Mouse (Mus musculus) MN1 (cell line): Measurements from ENCODE around the gene Gm6993.

Experiments used
- DNase-seq: peaks from one replicate; pipeline ENCODE4 v3.0.0-alpha.2; 2016; ENCODE audit warnings: low spot score

Gene Gm6993

DNA sequence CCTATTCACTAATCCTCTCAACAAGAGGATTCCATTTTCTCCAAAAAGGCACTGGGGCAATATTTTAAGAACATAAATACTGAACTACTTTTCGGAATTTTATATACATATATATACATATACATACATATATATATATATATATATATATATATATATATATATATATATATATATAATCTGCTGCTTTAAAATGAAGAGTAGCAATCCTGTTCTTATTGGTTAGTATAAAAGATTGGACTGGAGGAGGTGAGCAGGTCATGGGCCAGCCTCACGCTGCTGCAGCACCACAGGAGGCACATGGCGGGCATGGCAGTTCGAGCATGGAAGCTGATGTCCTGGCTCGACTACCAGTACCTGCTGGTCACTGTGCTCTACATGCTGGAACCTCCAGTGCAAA, at the start of gene Gm6993:
Gene Gm6993 (plus strand): TSS at position 301 of the 400 bp plus-strand sequence.
- DNase-seq = no peak

DNA sequence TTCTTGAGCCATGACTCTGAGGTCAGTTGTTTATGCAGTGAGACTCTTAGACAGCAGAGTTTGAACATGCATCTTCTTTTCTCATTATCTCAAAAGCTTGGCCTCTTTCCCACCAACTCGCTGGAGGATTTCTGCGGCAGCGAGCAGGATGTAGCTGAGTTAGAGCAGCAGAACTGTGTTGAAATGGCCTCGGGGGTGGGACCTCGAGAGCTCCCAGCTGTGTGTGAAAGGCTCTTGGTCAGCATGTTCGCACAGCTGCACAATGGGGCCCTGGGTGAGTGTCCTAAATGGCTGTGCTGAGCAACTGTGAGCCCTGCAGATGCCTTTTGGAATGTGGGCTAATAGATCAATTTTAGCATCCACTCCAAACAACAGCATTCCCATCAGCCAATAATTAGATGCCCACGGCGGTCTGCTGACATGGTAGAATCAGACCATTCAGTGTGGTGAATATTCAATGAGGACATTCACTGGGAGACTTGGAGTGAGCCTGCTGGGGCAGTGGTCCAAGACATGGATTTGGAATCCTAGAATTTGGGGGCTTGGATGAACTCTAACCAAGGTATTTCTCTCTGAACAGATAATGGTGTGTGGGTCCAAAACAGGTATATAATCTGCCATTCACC, 49.1 kb upstream of the Gm6993 start:
- no peak for DNase-seq

DNA sequence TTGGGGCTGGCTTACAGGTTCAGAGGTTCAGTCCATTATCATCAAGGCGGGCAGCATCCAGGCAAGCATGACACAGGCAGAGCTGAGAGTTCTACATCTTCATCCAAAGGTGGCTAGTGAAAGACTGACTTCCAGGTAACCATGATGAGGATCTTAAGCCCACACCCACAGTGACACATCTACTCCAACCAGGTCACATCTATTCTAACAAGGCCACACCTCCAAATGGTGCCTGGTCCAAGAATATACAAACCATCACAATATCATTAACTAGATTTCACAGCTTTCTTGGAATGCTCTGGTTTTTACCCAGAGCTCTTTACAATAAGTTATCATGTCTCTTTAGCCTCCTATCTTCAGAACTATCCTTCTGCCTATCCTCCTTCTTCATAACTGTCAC, 38.1 kb upstream of the Gm6993 start:
- no peak for DNase-seq

DNA sequence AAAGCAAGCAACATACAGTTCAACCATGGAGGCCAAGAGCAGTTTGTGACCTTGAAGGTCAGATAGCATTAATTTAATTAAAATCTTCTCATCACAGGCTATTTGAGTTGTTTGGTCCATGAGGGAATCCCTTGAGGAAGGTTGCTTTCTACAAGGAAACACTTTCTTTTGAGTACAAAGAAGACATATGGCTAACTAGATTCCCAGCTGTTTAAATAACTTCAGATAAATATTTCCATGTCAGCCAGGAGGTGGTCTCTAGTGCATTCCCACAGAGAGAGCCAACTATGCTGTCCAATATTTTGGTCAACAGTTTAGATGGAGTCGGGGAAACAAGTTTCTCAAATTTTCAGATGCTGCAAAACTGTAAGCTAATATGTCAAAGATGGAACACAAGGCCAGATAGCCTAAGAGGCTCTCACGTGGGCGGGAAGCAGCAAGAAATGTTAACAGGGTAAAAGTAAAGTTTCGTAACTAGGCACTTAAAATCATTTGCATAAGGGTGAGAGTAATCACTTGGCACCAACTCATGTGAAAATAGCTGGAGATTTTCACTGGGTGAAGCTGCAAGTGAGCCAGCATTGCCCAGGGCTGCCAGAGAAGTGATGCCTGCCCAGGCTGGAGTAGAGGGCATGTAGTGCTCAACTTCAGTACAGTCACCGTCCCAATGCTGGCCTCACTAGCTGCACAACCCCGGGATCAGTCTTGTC, 36.7 kb upstream of the Gm6993 start:
- no peak for DNase-seq

DNA sequence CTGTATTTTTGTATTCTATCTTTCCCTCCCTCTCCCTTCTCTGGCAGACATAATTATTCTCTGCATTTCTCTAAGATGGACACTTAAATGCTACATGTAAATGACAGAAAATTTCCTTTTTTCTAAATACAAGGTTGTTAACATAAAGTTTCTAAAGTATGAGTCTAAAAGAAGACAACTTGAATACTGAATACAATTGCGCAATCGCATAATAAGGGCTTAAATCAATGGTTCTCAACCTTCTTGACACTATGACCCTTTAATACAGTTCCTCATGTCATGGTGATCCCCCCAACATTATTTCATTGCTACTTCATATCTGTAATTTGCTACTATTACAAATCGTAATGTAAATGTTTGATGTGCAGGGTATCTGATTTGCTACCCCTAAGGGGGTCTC, 35.7 kb upstream of the Gm6993 start:
- DNase-seq = no peak

DNA sequence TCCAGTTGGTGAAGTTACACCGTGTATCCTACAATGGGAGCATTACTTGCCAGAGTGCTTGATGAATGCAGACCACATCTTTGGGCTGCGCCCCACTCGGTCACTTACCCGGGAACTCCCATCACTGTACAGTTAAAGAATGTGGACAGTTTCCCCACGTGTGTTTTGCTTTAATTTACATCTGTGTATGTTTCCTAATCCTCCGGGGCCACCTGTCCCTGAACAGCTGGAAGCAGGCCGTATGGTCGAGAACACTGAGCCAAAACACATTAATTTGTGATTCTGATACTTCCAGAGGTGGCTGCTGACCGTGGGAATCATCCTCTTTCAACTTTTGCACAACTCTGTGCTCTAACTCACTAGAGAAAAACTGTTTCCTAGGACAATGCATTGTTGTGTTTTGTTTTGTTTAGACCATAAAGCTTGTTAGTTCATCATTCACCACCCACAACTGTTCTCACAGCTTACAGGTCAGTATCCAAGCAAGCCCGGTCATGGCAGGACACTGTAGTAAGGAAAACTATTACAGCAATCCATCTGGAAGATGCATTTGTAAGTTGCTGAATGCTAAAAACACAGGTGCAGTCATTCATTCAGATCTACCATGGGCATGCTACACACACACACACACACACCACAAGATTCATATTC, 34.5 kb upstream of the Gm6993 start:
- DNase-seq = no peak

DNA sequence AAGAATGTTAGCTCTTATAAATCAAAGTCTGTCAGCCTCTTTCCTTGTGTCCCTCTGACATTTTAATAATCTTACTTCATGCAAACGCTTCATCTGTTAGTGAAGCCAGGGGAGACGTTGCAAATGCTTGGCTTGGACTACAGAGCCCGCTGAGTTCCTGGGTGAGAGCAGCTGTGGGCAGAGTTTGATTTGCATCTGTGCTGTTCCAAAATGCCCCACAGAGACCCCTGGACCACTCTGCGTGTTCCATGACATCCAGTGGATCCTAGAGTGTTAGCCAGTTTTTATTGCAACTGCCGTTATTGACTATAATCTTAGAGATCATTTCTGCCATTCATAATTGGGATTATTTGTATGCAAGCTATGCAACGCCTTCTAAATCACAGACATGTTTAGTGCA, 31.8 kb upstream of the Gm6993 start:
- no peak for DNase-seq

DNA sequence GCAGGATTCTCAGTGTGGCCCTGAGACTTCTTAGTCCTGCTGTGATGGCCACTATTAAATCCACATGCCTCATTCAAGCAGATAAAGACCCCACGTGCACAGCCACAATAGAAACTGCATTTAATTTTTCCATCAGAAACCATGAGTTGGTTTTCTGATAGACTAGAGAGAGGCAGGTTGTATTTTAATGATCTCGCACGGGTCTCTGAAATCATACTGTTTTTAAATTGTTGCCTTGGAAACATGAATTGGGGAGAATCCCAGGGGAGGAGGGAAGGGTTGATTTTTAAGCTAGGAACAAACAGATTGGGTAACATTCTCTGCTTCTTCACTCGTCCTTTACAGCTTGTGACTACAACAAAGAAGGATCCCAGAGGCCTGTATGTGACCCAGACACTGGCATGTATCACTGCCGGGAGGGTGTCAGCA, 31.2 kb upstream of the Gm6993 start:
- DNase-seq = no peak

DNA sequence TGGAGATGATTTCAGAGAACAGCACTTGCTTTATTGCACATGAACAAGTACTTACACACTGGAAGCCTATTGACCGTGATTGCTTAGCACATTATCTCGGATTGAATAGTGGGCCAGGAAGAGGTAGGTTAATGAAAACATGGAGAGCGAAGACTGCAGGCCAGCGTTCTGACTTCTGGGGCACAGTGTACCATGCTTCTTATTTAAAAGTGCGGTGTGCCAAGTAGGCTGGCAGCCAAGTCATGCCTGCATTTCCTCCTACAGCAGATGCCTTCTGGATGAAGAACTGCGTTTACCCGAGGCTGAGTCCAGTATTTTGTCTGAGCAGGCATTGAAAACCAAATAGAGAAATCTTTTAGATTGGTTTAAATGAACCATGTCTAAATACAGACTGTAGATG, 27.0 kb upstream of the Gm6993 start:
- DNase-seq = no peak

DNA sequence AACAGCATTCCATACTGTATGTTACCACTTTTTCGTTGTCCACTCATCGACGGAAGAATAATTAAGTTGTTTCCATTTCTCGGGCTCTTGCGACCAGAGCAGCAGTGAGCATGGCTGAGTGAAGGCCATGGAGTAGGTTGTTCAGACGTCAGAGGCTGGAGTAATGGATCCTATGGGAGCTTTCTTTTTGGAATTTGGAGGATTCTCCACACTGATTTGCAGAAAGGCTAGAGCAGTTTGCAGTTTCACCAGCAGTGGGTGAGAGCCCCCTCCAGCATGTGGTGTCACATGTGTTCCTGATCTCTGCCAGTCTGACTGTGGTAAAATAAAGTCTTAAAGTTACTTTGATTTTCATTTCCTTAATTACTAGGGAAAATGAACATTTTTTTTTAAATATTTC, 25.6 kb upstream of the Gm6993 start:
- no peak for DNase-seq

DNA sequence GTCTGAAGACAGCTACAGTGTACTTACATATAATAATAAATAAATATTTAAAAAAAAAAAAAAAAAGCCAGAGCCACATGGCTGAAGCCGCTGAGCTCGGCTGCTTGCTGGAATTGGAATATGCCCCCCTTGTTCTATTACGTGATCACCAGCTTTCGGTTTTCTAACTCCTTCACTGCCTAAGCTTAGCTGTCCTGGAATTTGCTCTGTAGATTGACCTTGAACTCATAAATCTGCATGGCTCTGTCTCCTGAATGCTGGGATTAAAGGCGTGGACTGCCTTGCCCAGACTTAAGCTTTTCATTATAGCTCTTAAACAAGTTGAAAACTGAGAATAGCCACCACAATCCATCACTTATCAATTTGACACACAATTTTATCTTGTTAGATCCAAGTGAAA, 23.3 kb upstream of the Gm6993 start:
- DNase-seq = no peak

DNA sequence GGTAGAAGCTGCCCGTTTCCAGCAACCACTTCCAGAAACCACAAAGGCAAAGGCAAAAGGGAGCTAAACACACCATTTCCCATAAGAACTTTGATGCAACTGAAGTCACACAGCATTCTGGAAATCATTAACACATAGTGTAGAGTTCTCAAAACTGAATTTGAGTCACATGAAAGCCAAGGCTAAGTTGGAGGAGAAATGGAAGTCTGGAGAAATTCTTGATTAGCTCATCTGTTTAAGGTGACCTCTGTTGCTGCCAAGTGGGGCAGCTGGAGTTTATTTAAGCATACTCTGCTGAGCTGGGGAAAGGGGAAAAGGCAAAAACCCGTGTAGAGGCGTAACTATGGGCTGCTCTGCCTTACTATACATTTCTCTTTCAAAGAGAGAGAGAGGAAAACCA, 21.8 kb upstream of the Gm6993 start:
- DNase-seq = no peak

DNA sequence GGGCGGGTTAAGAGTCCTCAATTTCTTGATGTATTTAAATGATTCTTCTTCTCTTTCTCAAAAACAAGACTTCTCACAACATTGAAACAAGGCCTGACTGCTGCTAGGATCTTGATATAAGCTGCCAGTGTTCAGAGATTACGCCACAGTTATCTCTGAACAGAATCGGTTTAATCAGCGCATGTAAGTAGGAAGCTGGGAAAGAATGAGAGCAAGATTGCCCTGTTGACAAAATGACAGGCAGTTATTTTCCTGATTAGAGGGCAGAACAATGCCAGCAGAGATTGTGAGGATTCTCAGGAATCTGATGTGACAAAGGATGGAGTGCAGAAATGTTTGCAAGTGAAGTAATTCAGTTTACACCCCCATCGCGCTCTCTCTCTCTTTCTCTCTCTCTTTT, 19.0 kb upstream of the Gm6993 start:
- no peak for DNase-seq

DNA sequence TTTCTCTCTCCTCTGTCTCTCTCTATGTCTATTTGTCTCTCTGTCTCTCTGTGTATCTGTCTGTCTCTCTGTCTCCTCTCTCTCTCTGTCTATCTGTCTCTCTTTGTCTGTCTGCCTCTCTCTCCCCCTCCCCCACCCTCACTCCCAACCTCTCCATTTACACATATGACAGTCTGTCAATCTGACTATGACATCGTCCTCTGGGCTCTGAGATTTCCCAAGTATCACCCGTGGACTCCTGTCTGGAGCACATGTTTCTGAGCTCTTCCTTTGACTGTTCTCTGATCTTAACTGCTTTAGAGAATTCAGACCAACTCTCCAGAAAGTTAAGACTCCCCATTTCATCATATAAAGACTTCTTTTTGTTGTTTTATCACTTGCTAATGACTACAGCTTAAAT, 18.3 kb upstream of the Gm6993 start:
- no peak for DNase-seq

DNA sequence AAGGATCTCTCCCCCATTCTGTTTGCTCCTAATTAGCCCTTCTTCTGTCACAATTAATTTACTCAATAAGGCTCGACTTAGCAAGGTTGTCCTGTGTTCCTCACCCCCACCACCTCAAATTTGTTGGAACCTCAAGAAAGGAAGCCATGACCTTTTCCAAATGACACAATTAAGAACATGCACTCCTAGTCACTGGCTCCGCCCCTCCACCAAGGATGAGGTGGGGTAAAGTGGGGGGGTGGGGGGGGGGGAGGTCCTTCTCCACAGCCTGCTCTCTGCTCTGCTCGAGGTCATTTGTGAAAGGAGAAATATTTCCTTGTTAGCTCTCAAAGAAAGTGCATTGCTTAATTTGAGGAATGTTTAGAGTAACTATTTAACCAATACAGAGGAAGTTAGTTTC, 17.8 kb upstream of the Gm6993 start:
- DNase-seq = no peak

DNA sequence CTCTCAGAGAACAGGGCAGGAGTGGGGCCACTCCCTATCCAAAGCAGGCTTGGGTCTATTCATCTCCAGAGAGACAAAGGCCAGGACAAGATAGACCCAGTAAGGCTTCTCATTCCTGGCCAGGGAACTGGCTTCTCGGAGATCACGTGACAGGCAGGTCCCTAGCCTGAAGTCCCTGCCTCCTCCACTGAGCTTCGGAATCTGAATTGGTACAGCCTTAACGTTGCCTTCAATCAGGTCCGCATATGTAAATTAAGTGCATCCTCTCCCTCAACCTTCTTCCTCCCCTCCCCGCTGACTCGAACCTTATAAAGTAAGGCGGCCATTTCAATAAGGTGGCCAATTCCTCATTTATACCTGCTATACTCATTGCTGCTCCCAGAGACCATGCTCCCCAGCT, 15.1 kb upstream of the Gm6993 start:
- no peak for DNase-seq

DNA sequence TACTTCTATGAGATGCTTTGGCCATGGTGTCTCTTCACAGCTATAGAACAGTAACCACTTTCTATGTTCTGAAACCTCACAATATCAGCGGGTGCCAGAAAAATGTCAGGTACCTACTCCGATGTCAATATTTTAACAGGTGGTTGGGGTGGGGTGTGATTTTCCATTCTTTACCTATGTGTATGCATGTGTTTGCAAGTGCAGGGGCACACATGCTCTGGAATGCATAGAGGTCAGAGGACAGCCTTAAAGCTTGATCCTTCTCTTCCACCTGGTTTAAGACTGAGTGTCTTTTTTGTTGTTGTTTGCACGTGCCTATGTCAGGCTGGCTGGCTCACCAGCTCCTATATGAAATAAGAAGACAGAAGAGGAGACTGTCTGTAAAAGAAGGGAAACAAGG, 13.4 kb upstream of the Gm6993 start:
- no peak for DNase-seq

DNA sequence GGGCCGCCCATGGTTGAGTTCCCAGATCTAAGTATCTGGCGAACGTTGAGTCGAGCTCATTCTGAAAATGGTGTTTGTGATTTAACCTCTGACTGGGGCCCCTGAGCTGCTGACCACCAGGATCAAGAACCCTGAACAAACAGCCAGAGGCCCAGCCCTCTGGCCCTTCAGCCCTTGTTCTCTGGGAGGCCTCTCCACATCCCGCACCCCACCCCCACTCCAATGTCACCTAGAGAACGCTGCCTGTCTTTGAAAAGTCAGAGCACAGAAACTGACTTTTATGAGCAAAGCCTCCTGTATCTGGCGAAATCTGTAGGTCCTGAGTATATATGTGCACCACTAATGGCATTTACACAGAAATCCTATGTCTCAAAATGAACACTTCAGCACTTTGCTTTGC, 11.7 kb upstream of the Gm6993 start:
- DNase-seq = no peak

DNA sequence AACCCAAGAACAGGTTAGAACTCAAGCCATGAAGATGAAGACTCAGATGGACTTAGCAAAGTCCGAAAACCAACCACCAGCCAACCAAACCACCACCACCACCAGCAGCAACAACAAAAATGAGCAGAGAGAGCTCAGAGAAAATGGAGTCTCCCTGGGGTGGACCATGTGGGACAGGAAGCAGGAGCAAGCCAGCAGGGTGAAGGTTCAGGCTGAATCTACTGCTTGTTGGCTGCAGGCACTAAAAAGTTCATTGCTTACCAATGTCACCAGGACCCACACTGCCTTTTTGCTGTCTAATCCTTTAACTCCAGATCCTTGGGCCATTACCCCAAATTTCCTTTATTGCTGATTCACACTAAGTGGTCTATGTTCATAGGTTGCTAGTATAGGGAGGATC, 7.9 kb upstream of the Gm6993 start:
- no peak for DNase-seq

DNA sequence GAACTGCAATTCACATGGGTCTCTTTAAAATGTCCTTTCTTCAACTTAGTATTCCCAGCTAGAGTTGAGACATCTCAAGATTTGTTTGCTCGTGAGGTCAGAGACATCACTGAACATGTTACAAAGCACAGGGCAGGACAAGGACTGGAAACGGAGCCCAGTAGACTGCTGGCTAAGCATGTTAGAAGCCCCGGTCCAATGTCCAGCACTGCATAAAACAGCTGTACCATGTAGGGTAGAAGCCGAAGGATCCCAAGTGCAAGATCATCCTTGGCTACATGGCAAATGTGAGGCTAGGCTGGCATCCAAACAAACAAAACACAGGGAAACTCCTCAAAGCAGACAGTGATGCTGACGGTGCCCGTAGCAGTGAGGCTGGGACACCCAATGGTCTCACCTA, 5.6 kb upstream of the Gm6993 start:
- no peak for DNase-seq

DNA sequence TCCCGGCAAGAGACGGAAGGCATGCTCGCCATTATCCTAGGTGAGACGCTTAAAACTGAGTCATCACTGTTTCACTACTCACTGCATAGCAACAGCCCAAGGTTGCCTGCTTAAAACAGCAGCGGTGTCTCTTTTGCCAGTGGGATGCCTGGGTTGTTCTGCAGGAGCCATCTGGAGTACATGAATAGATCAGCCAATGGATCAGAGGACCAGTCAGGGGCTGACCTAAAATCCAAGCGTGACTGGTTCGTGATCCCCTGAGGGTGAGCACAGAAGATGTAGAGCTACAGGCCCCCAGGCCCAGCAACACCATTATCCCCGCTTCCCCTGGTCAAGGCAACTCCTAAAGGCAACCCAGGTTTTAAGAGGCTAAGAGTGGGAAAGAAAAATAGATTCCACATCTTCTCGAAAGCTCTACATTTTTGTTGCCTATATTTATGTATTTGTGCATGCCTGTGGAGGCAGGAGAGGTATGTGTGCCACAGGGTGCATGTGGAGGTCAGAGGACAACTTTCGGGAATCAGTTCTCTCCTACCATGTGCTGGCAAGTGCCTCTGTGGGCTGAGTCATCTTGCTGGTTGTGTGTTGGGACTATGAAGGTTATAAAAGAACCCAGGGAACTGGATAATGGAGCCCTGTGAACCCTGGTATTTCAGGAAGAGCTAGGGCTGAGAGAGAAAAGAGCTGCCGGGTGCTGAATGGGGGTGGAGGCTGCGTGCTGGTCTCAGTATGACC, 3.5 kb upstream of the Gm6993 start:
- no peak for DNase-seq

DNA sequence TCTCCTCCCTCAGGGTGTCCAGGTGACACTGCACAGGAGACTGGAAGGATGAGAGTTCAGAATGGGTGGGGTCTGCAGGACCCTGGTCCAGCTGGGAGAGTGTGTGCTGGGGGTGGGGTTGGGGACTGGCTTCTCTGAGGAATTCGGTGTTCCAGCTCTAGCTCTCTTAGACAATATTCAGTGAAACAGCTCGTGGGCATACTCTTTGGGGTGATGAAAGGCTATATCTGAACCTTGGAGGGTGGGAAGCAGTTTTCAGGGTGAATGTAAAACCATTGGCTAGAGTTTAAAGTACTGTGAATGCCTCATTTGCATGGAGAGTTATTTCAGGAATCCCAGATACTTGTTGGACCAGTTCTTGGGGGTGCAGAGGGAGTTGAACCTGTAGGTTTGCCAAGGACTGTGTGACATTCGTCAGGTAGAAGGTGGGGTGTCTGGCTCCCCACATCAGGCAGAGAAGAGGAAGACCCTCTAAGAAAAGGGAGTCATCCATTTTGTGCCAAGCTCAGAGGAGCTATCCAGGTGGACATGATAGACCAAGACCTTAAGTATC, 1.5 kb upstream of the Gm6993 start:
- DNase-seq = no peak

DNA sequence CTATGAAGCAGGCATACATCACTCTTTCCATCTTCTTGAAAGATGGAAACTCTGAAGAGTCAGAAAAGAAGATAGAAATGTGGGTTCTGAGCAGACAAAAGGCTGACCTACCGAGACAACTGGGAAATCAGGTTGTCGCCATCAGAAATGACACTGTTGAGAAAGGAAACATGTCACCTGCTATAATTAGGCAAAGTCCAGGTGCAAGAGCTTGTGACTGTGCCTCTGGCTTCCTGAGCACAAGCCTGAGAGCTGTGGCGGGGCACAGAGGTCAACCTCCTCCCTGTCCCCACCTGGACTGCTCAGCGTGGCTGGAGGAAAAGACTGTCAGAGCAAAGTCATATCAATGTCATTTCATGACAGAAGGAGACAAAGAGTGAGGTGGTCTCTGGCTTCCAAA, 772 bp upstream of the Gm6993 start:
- DNase-seq = no peak
